Mouse (Mus musculus) stomach, postnatal 0 days (tissue): ENCODE results near the gene Clasp1. TPM values are rescaled to one million over a fixed set of nuclear protein-coding genes. Genes with fewer than 3 reads are reported as not detected.

Experiments used
- ATAC-seq: fragments of 200-750 bp; cut with Nextera tagmentation; 2 replicates; pipeline ENCODE4 v1.8.0; 2017; ENCODE audit not compliant: low FRiP score, low TSS enrichment
- DNase-seq: peaks from one replicate; pipeline ENCODE4 v3.0.0-alpha.2; 2016; ENCODE audit warnings: low spot score
- H3K27ac ChIP-seq: fragments of 300-500 bp; sonication (generic); replicated peaks from 2 replicates; pipeline ENCODE4 v1.5.1; 2014; ENCODE audit warnings: mild to moderate bottlenecking, control low read depth
- H3K27me3 ChIP-seq: fragments of 300-500 bp; sonication (generic); 2 replicates; pipeline ENCODE4 v1.6.1; 2014; ENCODE audit warnings: low read length; ENCODE audit not compliant: control insufficient read depth, insufficient read depth
- H3K36me3 ChIP-seq: fragments of 300-500 bp; sonication (generic); 2 replicates; pipeline ENCODE4 v1.6.1; 2014; ENCODE audit warnings: low read length, mixed read lengths; ENCODE audit not compliant: control insufficient read depth, insufficient read depth
- H3K4me1 ChIP-seq: fragments of 300-500 bp; sonication (generic); replicated peaks from 2 replicates; pipeline ENCODE4 v1.6.1; 2014; ENCODE audit warnings: antibody characterized with exemption; ENCODE audit not compliant: control insufficient read depth, insufficient read depth
- H3K4me2 ChIP-seq: fragments of 300-500 bp; sonication (generic); replicated peaks from 2 replicates; pipeline ENCODE4 v1.6.1; 2014; ENCODE audit warnings: low read depth, mild to moderate bottlenecking, control low read depth, moderate library complexity
- H3K4me3 ChIP-seq: fragments of 300-500 bp; sonication (generic); 2 replicates; pipeline ENCODE4 v1.5.1; 2014; ENCODE audit warnings: low read depth, low read length, control low read depth
- H3K9ac ChIP-seq: fragments of 300-500 bp; sonication (generic); 2 replicates; pipeline ENCODE4 v1.6.1; 2014; ENCODE audit warnings: mild to moderate bottlenecking, low read length, control low read depth, mixed read lengths
- H3K9me3 ChIP-seq: fragments of 300-500 bp; sonication (generic); 2 replicates; pipeline ENCODE4 v1.6.1; 2016; ENCODE audit warnings: low read length; ENCODE audit not compliant: control insufficient read depth
- CTCF ChIP-seq: IDR thresholded peaks from 2 replicates; pipeline ENCODE4 v1.5.1; 2016; ENCODE audit warnings: antibody characterized with exemption, low read depth, mild to moderate bottlenecking, moderate library complexity
- EP300 ChIP-seq: optimal IDR thresholded peaks from 2 replicates; pipeline ENCODE3; 2016; ENCODE audit warnings: antibody characterized with exemption
- WGBS: fragments of 180-500 bp; shearing (Covaris S2); extraction: QIAGEN DNeasy Blood & Tissue Kit; methylation state at CpG from one replicate; pipeline ENCODE4 v1.1.7; 2014; 5-methylcytosine and 5-hydroxymethylcytosine counted together
- polyA plus RNA-seq: library from polyadenylated mRNA; unstranded; fragments of >200 nt; fragmentation: Nextera tagmentation; extraction: Ambion mirVana; gene quantifications from 2 replicates; pipeline ENCODE4 v1.2.1, GENCODE M21; 2015

Gene Clasp1
- polyA plus RNA-seq, 1 experiment from 2014 or later: 12.0 TPM

DNA sequence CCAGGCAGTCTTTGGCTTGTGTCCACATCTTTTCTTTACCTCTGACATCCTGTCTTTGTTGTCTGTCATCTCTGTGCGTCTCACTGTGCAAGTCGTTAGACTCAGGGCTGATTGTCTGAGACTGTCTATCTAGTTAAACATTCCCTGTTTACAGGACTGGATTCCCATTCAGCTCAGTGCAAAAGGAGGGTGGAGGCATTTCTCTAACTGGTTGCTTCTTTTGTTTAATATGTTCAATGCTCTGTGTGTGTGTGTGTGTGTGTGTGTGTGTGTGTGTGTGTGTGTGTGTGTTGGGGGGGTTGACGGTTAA, 261.9 kb downstream of the Clasp1 start:
- Histone ChIP-seq H3K9ac (no peak overlapping the region), H3K4me2 (peak overlapping the region; percentile 21; the same call in 1 of the 2 replicates), H3K36me3 (no peaks in the 10 kb centered on the region), H3K27me3 (no peaks in the 10 kb centered on the region), H3K9me3 (no peaks in the 10 kb centered on the region), H3K27ac (peak overlapping the region; percentile 82), H3K4me1 (peaks cover 4% of the 10 kb centered on the region), H3K4me3 (no peak overlapping the region)
- WGBS: 25% methylated on average over 3 of the region's 3 CpGs
- ATAC-seq: no peak
- DNase-seq: no peak
- TF ChIP-seq EP300: no peak
- TF ChIP-seq CTCF: no peak

DNA sequence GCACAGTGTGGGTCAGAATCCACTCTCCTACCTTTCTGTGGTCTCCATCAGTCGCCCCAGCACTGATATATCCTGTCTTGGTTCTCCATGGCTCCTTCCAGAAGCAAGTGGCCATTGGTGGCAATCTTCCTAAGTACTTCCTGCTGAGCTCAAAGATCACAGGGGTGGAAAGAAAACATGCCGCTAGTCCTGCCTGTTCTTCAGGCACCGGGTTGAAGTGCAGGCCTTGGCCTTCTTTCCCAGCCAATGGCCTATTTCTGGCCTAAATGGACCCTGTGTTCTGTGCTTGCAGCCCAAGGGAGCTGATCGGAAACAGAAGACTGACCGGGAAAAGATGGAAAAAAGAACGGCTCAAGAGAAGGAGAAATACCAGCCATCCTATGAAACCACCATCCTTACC, 269.9 kb downstream of the Clasp1 start:
- H3K4me1 ChIP-seq: no peaks in the 10 kb centered on the region
- H3K4me2 ChIP-seq: no peak overlapping the region
- no peak overlapping the region for H3K27ac ChIP-seq
- TF ChIP-seq CTCF (no peak), EP300 (no peak)
- H3K27me3 ChIP-seq: no peaks in the 10 kb centered on the region
- H3K9ac ChIP-seq: no peak overlapping the region
- 79% methylated on average over 6 of the region's 6 CpGs for WGBS
- ATAC-seq: no peak
- H3K4me3 ChIP-seq: no peak overlapping the region
- no peaks in the 10 kb centered on the region for H3K36me3 ChIP-seq
- DNase-seq: no peak
- H3K9me3 ChIP-seq: no peaks in the 10 kb centered on the region

- H3K9me3 ChIP-seq: no peaks in the 10 kb centered on the region
- no peak overlapping the region for H3K4me3 ChIP-seq
- TF ChIP-seq CTCF: no peak
- TF ChIP-seq EP300: no peak
- no peaks in the 10 kb centered on the region for H3K36me3 ChIP-seq
- no peak overlapping the region for H3K9ac ChIP-seq
- ATAC-seq (peak; percentile 40; the same call in 1 of the 2 replicates), DNase-seq (no peak)
- H3K27me3 ChIP-seq: no peaks in the 10 kb centered on the region
- WGBS: 33% methylated on average over 3 of the region's 3 CpGs
- no peak overlapping the region for H3K27ac ChIP-seq
- H3K4me2 ChIP-seq: no peak overlapping the region
- no peaks in the 10 kb centered on the region for H3K4me1 ChIP-seq
Observed at GRCm38 (mm10) chr1:118660880-118661465, 272.1 kb downstream of the Clasp1 start.

Other genes with a start within 250 kb of the Clasp1 start
- 0.02 and 0.07 TPM in 2 replicates for gene Gm29106, start 212.5 kb upstream of the Clasp1 start, polyA plus RNA-seq
- 156 and 174 TPM in 2 replicates for gene Tsn, start 77.3 kb upstream of the Clasp1 start, polyA plus RNA-seq
- 50.9 TPM in 2 replicates for gene Nifk, start 67.2 kb upstream of the Clasp1 start, polyA plus RNA-seq
- gene Tfcp2l1, start 238.9 kb downstream of the Clasp1 start, polyA plus RNA-seq: 5.3 and 6.3 TPM in 2 replicates